Mouse (Mus musculus) cerebellum, postnatal 10 days (tissue): Measurements from ENCODE around the gene Zfp689.
"Not testable (repeated sequence)": the region's sequence is repeated elsewhere in the genome, so short reads cannot be mapped to it uniquely, and the experiment has no call there.

Experiments
- DNase-seq, 2 experiments: peaks; one replicate each; pipeline ENCODE4 v3.0.0; 2021; ENCODE audit warnings: mixed read lengths in 2 of 2

Zfp689 gene

DNA sequence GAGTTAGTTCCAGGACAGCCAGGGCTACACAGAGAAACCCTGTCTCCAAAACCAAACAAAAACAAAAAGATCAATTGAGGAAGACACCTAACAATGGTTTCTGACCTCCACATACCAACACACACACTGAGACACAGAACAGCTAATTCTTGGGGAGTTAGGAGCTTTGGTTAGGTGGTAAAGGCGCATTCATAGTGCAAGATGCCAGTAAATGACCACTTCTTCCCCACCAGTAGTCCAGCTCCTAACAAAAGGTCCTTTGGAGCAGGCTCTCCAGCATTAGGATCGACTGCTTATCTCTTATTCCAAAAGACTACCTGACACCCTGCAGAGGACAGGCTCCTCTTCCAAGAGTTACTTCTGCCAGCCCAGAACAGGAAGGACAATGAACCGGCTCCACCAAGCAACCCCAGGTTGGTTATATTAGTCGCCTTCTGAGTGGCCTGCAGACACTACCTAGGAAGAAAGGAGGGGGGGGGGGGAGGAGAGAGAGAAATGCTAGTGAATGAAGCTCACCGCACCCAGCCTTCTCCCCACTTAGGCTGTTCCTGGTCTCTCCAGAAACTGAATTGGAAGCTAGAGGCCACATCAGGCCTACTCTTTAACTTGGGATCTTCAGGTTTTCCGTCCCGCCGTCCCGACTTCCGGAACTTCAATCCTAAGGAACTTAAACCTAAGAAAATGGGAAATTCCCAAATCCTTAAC, 21.2 kb upstream of the Zfp689 start:
- DNase-seq, result peak; percentile 48 to 66

- DNase-seq, result no peak
These were observed 17.6 kb upstream of the Zfp689 start for GRCm38 (mm10) chr7:127466606-127467005.

GRCm38 (mm10) chr7:127465670-127466069, 16.7 kb upstream of the Zfp689 start:
- not testable (repeated sequence) for DNase-seq

DNA sequence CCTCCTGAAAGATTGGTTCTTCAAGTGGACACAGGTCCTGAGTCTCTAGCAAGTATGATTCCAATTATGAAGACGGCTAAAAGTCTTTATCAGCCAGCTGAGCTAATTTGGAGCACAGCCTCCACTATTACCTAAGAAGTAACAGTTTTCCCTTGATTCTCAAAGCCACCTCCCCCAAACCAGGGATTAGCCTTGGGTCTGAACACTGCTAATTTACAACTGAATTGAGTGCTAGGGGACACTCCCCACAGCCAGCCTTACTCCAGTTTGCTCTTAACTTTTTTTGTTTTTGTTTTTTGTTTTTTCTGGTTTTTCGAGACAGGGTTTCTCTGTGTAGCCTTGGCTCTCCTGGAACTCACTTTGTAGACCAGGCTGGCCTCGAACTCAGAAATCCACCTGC, 16.2 kb upstream of the Zfp689 start:
- no peak for DNase-seq

DNA sequence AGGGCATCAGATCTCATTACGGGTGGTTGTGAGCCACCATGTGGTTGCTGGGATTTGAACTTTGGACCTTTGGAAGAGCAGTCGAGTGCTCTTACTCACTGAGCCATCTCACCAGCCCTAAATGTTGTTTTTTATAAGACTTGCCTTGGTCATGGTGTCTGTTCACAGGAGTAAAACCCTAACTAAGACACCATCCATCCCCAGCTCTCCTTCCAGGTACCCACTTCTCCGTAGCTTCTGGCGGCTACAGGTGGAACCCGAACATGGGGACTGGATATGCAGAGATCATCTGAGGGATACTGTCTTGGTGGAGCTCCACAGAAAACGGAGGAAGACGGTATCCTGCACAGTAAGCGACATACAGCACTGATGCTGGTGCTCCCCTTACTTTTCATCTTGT, 10.4 kb upstream of the Zfp689 start, which contains the start of gene Prr14:
TSS of gene Prr14 (plus strand) at position 301 of the 400 bp plus-strand sequence.
- not testable (repeated sequence) for DNase-seq

GRCm38 (mm10) chr7:127458371-127459122, 9.6 kb upstream of the Zfp689 start:
- not testable (repeated sequence) for DNase-seq

- DNase-seq, result no peak
These were observed 5.9 kb upstream of the Zfp689 start for GRCm38 (mm10) chr7:127454905-127455304.

- DNase-seq, result no peak
These were observed 4.1 kb upstream of the Zfp689 start for GRCm38 (mm10) chr7:127453056-127453455.

DNA sequence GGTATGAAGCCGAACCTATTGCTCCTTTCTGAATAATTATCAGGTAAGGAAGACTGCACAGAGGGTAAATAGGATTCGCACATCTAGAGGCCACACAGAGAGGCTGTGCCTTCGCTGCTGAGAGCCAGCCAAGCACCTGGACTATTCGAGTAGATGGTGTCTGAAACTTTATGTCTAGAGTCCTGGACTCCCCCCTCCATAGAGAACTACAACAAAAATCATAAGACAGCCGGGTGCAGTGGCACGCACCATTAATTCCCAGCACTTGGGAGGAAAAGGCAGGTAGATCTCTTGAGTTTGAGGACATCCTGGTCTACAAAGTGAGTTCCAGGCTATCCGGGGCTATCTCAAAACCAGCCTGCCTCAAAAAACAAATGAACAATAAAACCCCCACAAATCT, 1.0 kb upstream of the Zfp689 start:
- no peak for DNase-seq

DNA sequence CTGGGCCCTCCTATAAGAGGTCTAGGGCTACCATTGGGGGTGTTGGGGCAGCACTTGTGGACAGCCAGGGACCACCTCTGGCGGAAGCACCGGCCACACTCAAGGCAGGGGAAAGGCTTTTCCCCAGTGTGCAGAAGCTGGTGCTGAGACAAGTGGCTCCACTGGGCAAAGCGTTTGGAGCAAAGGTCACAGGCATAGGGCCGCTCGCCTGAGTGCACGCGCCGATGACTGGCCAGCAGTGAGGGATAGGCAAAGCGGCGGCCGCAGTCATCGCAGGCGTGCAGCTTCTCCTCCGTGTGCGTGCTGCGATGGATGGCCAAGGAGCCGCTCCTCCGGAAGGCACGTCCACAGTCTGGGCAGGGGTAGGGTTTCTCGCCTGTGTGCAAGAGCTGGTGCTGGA, 5.0 kb downstream of the Zfp689 start:
- DNase-seq, result no peak

DNA sequence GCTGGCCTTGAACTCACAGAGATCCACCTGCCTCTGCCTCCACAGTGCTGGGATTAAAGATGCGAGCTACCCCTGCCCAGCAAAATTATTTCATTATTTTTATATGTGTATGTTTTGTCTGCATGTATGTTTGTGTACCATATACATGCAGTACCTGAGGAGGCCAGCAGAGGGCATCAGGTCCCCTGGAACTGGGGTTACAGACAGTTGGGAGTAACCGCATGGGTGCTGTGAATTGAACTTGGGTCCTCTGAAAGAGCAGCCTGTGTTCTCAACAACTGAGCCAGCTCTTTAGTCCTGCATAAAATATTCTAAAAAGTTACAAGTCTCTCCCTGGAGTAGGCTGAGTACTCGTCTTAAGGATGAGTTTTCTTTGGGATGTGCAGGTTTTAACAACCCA, 11.2 kb downstream of the Zfp689 start:
- peak in 1 of 2 experiments; percentile 41 for DNase-seq

DNA sequence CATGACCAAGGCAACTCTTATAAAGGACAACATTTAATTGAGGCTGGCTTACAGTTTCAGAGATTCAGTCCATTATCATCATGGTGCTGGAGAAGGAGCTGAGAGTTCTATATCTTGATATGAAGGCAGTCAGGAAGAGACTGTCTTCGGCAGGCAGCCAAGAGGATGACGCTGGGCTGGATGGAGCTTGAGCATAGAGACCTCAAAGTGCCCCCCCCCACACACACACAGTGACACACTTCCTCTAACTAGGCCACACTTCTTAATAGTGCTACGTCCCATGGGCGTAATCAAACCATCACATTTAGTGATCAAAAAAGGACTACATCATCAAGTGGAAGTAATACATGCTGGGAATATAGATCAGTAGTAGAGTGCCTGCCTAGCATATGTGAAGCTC, 13.8 kb downstream of the Zfp689 start:
- no peak for DNase-seq

DNA sequence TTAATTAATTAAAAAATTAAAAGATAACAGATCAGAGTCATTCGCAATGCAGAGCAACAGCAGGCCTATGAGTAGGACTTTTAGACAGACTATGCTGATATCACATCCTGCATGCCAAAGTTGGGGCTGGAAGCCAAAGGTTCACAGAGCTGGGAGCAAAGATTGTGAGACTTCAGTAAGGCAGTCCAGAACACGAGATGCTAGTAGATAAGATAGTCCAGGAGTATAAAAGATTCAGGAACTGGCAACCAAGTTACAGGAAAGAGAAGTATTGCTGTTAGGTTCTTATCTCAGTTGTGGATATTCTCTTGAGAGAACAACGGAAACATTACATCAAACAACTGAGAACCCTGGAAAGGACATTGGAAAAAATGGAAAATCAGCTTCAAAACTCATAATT, 22.6 kb downstream of the Zfp689 start:
- DNase-seq, result no peak

DNA sequence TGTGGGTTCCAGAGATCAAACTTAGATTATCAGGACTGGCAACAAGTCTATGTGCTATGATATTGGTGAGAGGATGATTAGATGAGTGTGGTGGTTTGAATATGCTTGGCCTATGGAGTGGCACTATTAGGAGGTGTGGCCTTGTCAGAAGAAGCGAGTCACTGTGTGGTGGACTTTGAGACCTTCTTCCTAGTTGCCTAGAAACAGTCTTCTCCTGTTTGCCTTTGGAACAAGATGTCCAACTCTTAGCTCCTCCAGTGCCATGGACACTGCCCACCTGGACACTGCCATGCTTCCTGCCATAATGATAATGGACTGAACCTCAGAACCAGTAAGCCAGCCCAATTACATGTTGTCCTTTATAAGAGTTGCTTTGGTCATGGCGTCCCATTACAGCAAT, 23.0 kb downstream of the Zfp689 start:
- DNase-seq, result no peak

- no peak for DNase-seq
These were observed 23.7 kb downstream of the Zfp689 start for GRCm38 (mm10) chr7:127425291-127425690.

GRCm38 (mm10) chr7:127422247-127422646, 26.7 kb downstream of the Zfp689 start:
- DNase-seq, result peak; percentile 57 to 58

DNA sequence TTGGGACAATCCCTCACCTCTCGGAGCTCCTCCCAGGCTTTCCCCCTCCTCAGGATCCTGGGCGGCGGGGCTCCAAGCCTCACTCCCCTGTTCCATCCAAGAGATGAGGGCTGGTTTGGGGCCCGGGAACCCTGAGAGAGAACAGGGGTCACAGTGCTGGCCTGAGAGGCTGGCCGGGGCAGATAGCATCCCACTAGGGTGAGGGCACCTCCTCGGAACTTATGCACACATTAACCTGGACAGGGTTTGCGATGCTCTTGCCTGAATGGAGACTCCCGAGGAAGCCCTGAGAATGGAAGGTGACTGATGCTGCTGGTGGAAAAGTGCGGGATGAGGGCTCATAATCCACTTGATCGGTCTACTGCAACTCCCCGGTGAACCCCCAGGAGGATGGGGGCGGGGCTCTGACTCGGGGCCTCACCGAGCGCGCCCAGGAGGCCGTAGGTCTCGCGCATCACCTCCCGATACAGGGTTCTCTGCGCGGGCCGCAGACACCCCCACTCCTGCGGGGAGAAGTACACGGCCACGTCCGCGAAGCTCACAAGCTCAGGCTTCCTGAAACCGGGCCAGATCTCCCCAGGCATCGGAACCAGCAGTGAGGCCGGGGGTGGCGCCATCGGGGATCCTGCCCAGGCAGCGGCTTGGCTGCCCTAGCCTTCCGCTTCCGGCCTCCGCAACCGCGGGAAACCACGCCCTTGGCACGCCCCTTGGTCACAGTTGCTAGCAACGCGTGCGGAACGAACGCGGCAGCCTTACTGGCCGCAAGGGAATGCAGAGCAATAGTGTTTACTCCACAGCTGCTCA, 27.4 kb downstream of the Zfp689 start, which contains the start of gene Zfp688:
TSS of gene Zfp688 (minus strand) at position 681 of the 804 bp plus-strand sequence.
- DNase-seq, result peak; percentile 96 to 97

DNA sequence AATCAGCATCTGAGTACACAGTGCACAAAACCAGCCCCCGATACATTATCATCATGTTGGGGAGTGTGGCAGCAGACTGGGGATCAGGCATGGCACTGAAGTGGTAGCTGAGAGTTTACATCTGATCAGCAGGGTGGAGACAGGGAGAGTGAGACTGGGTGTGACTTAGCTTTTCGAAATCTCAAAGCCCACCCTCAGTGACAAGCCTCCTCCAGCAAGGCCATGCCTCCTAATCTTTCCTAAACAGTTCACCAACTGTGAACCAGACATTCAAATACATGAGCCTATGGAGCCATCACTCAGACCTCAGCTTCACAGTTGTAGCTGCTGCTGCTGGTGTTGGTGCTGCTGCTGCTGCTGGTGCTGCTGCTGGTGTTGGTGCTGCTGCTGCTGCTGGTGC, 37.5 kb downstream of the Zfp689 start:
- DNase-seq, result no peak

- DNase-seq, result peak; percentile 93 to 94
These were observed 42.7 kb downstream of the Zfp689 start, which contains the start of gene Zfp764 for GRCm38 (mm10) chr7:127406002-127406987. Zfp764 (minus strand) TSS chr7:127406822.

DNA sequence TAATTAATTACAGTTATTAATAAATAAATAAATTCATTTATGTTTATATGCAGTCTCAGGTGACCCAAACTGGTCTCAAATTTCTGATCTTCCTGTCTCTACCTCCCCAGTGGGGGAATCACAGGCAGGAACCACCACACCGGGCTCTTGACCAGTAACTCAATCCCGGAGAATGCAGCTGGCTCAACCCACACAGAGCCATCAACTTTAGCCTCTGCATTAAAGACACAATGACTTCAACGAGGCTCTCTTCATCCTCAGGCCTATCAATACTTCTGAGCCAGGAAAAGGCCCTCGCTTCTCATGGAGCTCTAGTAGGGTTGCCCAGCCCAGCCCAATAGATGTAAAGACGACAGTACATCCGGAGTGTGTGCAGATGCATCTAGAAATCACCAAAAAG, 44.9 kb downstream of the Zfp689 start:
- DNase-seq, result not testable (repeated sequence)

DNA sequence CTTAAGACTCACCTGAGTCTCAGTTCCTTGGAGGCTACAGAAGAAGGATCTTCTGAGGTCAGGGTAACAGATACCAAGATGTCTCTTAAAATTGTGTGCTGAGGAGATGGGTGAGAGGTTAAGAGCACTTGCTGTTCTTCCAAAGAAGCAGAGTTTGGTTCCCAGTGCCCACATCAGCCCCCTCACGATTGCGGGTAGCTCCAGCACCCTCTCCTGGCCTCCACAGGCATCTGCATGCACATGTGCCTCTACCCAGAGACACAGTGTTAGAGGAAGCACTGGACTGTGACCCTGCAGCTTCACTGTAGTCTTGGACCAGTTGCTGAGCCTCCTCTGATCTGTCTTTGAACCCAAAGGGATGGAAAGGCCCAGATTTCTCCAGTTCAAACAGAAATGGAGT, 46.0 kb downstream of the Zfp689 start:
- no peak for DNase-seq

- DNase-seq, result no peak
These were observed 48.6 kb downstream of the Zfp689 start for GRCm38 (mm10) chr7:127400355-127400754.
